Mouse (Mus musculus): Measurements from ENCODE around the gene Iqsec2. TPM values are rescaled to one million over a fixed set of nuclear protein-coding genes. Genes with fewer than 3 reads are reported as not detected.
A peak's percentile ranks its signal among the peaks of the same experiment; 100 is the strongest.
"Not testable (repeated sequence)": the region's sequence is repeated elsewhere in the genome, so short reads cannot be mapped to it uniquely, and the experiment has no call there.

The Iqsec2 gene
- total RNA-seq, 2 experiments from 2014 or later = 12.5 to 33.5 TPM

GRCm38 (mm10) chrX:152232781-152233763 is 89.0 kb downstream of the Iqsec2 start, which contains the start of gene Kdm5c:
TSS of gene Kdm5c (plus strand) at chrX:152233020.
- peak within 1 kb of the TSS; percentile 97 for H3K27ac ChIP-seq
- intact Hi-C loops (cut with DNase I) = loop anchor here (5.0 kb wide), 2 partner anchors 56 to 109 kb away; partner anchors contain the start of gene Tspyl2
- peak within 1 kb of the TSS; percentile 100 for H3K4me3 ChIP-seq
- no peak for TF ChIP-seq CTCF (IDR thresholded peaks at IDR 0.05)
- peak; percentile 95 for DNase-seq

GRCm38 (mm10) chrX:152234125-152234524 is 90.1 kb downstream of the Iqsec2 start:
- Histone ChIP-seq H3K27ac (peak overlapping the region; percentile 97), H3K4me3 (peak overlapping the region; percentile 100)
- DNase-seq = no peak
- intact Hi-C loops (cut with DNase I) = loop anchor here (5.0 kb wide), 2 partner anchors 57 to 108 kb away; partner anchors contain the start of gene Tspyl2
- no peak for TF ChIP-seq CTCF (IDR thresholded peaks at IDR 0.05)

GRCm38 (mm10) chrX:152235758-152236157 is 91.7 kb downstream of the Iqsec2 start:
- intact Hi-C loops (cut with DNase I) = loop anchor here (2.0 kb wide), 1 partner anchor 21 kb away; no protein-coding TSS in a partner anchor
- DNase-seq = no peak
- Histone ChIP-seq H3K27ac (no peak overlapping the region), H3K4me3 (peak overlapping the region; percentile 100; the same call in 1 of the 2 replicates)
- TF ChIP-seq CTCF (IDR thresholded peaks at IDR 0.05) = no peak

- peak; percentile 62 for TF ChIP-seq CTCF (IDR thresholded peaks at IDR 0.05)
- not testable (repeated sequence) for DNase-seq, H3K27ac ChIP-seq, H3K4me3 ChIP-seq
- intact Hi-C loops (cut with DNase I) = loop anchor here (5.0 kb wide), 1 partner anchor 109 kb away; no protein-coding TSS in a partner anchor
These were observed 99.1 kb downstream of the Iqsec2 start for GRCm38 (mm10) chrX:152243140-152243539.

GRCm38 (mm10) chrX:152244492-152245189 is 100.6 kb downstream of the Iqsec2 start:
- no peak for DNase-seq
- Histone ChIP-seq H3K27ac (no peak overlapping the region), H3K4me3 (no peak overlapping the region)
- TF ChIP-seq CTCF (IDR thresholded peaks at IDR 0.05) = no peak
- intact Hi-C loops (cut with DNase I) = loop anchor here (5.0 kb wide), 1 partner anchor 108 kb away; no protein-coding TSS in a partner anchor

GRCm38 (mm10) chrX:152271189-152271588 is 127.1 kb downstream of the Iqsec2 start:
- no peak overlapping the region; the same call in 1 of the 2 replicates for H3K27ac ChIP-seq
- no peak overlapping the region for H3K4me3 ChIP-seq
- DNase-seq = peak; percentile 17
- intact Hi-C loops (cut with DNase I) = loop anchor here (5.0 kb wide), 1 partner anchor 81 kb away; no protein-coding TSS in a partner anchor
- no peak for TF ChIP-seq CTCF (IDR thresholded peaks at IDR 0.05)

Other genes starting within 250 kb of the Iqsec2 start
- gene Hsd17b10, start 142.4 kb upstream of the Iqsec2 start, total RNA-seq (2021) = 100 to 1,000 TPM in 1 of 2 experiments, 10 to 100 TPM in 1; 78.0 to 122 TPM
- gene Ribc1, start 128.0 kb upstream of the Iqsec2 start, total RNA-seq (2021) = under 1 TPM; 0.31 to 0.43 TPM
- 10 to 100 TPM; 18.9 to 20.5 TPM for gene Smc1a, start 127.8 kb upstream of the Iqsec2 start, total RNA-seq (2021)
- gene Kdm5c, start 88.8 kb downstream of the Iqsec2 start, total RNA-seq (2021) = 10 to 100 TPM; 19.4 to 33.7 TPM
- 1 to 10 TPM; 1.3 to 1.6 TPM for gene Kantr, start 183.2 kb downstream of the Iqsec2 start, total RNA-seq (2021)
- 10 to 100 TPM; 10.7 to 14.8 TPM for gene Tspyl2, start 198.2 kb downstream of the Iqsec2 start, total RNA-seq (2021)
- under 1 TPM in 1 of 2 experiments, not detected in 1; 0.39 TPM for gene Gpr173, start 224.4 kb downstream of the Iqsec2 start, total RNA-seq (2021)

Measured in gastrocnemius, adult 2 months (tissue).